Mouse (Mus musculus) heart, adult 11 months (tissue): ENCODE results near the gene Tnip1.

Experiments used
- DNase-seq: peaks from one replicate; pipeline ENCODE4 v3.0.0; 2022

Tnip1 gene

GRCm38 (mm10) chr11:54962810-54963209, at the start of gene Tnip1:
TSS of gene Tnip1 (minus strand) at chr11:54962917.
- DNase-seq: peak; percentile 94

- no peak for DNase-seq
Observed at GRCm38 (mm10) chr11:55011440-55011839, 48.7 kb upstream of the Tnip1 start.

- DNase-seq: no peak
Observed at GRCm38 (mm10) chr11:55008230-55008629, 45.5 kb upstream of the Tnip1 start.

- no peak for DNase-seq
Observed at GRCm38 (mm10) chr11:55005684-55006083, 43.0 kb upstream of the Tnip1 start.

- DNase-seq: no peak
Observed at GRCm38 (mm10) chr11:55004970-55005502, 42.3 kb upstream of the Tnip1 start.

GRCm38 (mm10) chr11:54998708-54999107, 36.0 kb upstream of the Tnip1 start:
- no peak for DNase-seq

GRCm38 (mm10) chr11:54998284-54998683, 35.6 kb upstream of the Tnip1 start:
- DNase-seq: peak; percentile 97

GRCm38 (mm10) chr11:54996176-54996575, 33.5 kb upstream of the Tnip1 start:
- DNase-seq: peak; percentile 93

- no peak for DNase-seq
Observed at GRCm38 (mm10) chr11:54989920-54990319, 27.2 kb upstream of the Tnip1 start.

- no peak for DNase-seq
Observed at GRCm38 (mm10) chr11:54988754-54989349, 26.1 kb upstream of the Tnip1 start.

- no peak for DNase-seq
Observed at GRCm38 (mm10) chr11:54987974-54988373, 25.3 kb upstream of the Tnip1 start.

- peak; percentile 96 for DNase-seq
Observed at GRCm38 (mm10) chr11:54985086-54985485, 22.4 kb upstream of the Tnip1 start.

- DNase-seq: no peak
Observed at GRCm38 (mm10) chr11:54984581-54984980, 21.9 kb upstream of the Tnip1 start.

GRCm38 (mm10) chr11:54984085-54984484, 21.4 kb upstream of the Tnip1 start:
- no peak for DNase-seq

- no peak for DNase-seq
Observed at GRCm38 (mm10) chr11:54982520-54982919, 19.8 kb upstream of the Tnip1 start.

- DNase-seq: no peak
Observed at GRCm38 (mm10) chr11:54981630-54982029, 18.9 kb upstream of the Tnip1 start.

GRCm38 (mm10) chr11:54977385-54977937, 14.7 kb upstream of the Tnip1 start:
- DNase-seq: no peak

GRCm38 (mm10) chr11:54976351-54976750, 13.6 kb upstream of the Tnip1 start:
- DNase-seq: peak; percentile 82

GRCm38 (mm10) chr11:54975756-54976155, 13.0 kb upstream of the Tnip1 start:
- peak; percentile 86 for DNase-seq

GRCm38 (mm10) chr11:54975340-54975739, 12.6 kb upstream of the Tnip1 start:
- DNase-seq: peak; percentile 75

GRCm38 (mm10) chr11:54974639-54975038, 11.9 kb upstream of the Tnip1 start:
- no peak for DNase-seq

GRCm38 (mm10) chr11:54973481-54974212, 10.9 kb upstream of the Tnip1 start:
- peak; percentile 98 for DNase-seq

GRCm38 (mm10) chr11:54972789-54973188, 10.1 kb upstream of the Tnip1 start:
- no peak for DNase-seq
